Mouse (Mus musculus): ENCODE results near the gene Ltk.

GRCm38 (mm10) chr2:119763924-119764323 is 3.7 kb upstream of the Ltk start:
- TF ChIP-seq POLR2A (IDR thresholded peaks at IDR 0.05; ENCODE audit: borderline replicate concordance, extremely low read depth, low read depth, low read length) (no peak), CTCF (IDR thresholded peaks at IDR 0.05; ENCODE audit: insufficient read depth, low read length) (no peak)
